Mouse (Mus musculus): ENCODE data around the gene Il21r.
A peak's percentile ranks its signal among the peaks of the same experiment; 100 is the strongest.

DNA sequence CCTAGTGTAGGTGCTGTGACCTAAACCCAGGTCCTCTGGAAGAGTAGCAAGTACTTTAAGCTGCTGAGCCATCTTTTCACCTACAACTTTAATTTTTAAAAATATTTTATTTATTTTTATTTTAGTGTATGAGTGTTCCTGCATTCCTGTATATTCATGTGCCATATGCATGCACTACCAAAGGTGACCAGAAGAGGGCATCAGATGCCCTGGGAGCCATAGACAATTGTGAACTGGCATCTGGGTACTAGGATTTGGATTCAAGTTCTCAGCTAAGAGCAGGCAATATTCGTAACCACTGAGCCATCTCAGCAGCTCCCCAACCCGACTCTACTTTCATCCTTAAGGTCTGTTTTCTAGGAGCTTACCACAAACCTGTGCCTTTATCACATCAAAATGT, 71.7 kb downstream of the Il21r start:
- TF ChIP-seq CTCF (conservative IDR thresholded peaks at IDR 0.05; ENCODE audit: insufficient read depth, insufficient read length, low read depth, low read length) (peak; percentile 66), POLR2A (IDR thresholded peaks at IDR 0.05; ENCODE audit: low read depth, low read length) (no peak)
